Mouse (Mus musculus): ENCODE results near the gene Plekhg5. TPM values are rescaled to one million over a fixed set of nuclear protein-coding genes. Genes with fewer than 3 reads are reported as not detected.

Plekhg5 gene
- total RNA-seq, 2 experiments from 2014 or later = 22.2 to 31.9 TPM

DNA sequence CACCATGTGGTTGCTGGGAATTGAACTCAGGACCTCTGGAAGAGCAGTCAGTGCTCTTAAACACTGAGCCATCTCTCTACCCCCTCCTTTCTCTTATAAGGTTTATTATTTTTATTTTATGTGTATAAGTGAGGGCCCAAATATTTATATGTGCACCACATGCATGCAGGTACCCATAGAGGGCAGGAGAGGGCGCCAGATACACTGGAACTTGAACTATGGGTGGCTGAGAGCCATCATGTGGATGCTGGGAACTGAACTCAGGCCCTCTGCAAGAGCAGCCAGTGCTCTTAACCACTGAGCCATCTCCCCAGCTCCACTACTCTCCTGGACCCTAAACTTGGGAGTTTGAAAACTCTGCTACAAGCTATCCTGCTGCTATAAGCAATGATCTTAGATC lies 71.3 kb downstream of the Plekhg5 start:
- no peak for DNase-seq (ENCODE audit: low spot score in 2 of 2)

DNA sequence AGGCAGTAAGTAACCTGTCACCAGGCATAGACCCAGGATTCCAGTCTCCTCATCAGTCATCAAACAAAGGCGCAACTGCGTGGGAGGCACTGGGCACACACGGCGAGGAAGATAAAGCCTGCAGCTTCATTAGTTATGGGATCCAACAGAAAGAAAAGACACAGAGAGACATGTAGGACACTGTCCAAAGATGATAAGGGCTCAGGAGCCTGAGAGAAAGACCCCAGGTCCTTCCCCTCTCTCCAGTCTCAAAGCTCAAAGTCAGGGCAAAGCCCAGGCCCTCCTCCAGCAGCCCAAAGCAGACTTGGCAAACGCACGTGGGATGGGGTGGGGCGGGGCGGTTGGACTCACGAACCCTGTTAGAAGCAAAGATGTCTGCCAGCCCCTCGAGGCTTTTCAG lies 73.2 kb downstream of the Plekhg5 start:
- no peak for DNase-seq (ENCODE audit: low spot score in 2 of 2)

DNA sequence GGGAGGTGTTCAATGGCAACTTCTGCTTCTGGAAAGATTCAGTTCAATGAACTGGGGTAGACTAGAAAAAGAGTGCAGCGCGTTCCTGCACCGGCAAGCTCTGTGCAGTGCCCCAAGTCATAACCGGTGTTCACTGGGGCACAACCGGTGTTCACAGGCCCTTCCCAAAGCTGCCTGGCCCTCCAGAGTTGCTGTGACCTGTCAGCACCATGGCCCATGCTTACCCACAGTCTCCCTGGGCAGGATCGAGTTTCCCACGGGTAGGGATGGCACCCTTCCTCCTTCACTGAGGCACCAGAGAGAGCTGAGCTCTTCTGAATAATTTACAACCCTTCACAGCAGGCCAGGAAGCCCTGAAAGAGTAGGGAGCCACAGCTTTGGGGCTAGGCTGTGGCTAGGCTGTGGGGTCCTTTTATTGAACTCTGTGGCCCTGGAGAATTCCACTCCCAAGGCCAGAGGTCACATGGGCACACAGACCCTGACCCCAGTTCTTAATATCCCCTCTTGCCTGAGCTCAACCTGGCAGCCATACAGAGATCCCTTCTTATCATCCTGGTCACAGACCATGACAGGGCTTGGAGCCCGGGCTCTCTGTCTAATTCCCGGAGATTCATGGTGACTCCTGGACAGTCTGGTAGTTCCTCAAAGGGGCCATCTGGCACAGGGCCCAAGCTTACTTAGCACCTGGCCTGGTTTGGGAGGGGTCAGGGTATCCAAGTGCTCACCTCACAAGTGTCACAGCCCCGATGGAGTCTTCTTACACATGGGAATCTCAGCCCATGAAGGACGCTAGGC lies 73.9 kb downstream of the Plekhg5 start:
- no peak for DNase-seq (ENCODE audit: low spot score in 2 of 2)

DNA sequence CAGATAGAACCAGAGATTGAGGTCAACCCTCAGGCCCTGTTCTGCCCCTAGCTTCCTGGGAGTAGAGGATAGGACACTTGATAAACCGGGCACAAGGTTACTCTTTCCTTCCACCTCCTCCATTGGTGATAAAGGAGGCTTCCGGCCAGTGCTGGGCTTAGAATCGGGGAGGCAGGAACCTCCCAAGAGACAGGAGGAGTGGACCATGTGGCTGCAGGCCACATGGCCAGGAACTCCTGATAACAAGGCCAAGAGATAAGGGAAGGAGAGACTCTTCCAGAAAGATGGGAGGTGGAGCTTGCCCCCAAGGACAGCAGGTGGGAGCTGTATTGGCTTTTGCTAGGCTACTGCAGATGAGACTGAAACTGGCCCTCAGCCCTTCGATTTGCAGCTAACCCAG lies 78.2 kb downstream of the Plekhg5 start:
- DNase-seq (ENCODE audit: low spot score in 2 of 2) = no peak

DNA sequence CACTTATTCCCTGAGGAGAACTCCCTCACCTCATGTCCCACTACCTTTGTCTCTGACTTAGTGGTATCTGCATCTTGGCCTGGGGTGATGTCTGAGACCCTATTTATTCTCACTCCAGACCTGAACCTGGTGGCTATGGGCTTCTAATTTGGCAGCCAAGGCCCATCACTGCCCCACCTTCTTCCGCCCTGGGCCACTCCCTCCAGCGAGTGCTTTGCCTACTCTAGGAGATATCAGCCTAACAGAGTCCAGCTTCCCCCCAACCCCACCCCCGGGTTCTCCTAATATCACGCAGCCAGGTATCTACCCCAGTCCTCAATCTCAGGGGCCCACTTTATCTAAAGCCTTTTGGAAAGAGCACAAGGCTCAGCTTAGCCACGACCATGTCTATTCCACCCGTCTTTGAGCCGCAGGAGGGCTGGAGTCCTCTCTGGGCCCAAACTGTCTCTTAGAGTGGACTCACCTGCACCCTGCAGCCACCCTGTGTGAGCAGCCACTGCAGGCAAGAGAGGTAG lies 79.2 kb downstream of the Plekhg5 start:
- DNase-seq (ENCODE audit: low spot score in 2 of 2) = no peak

DNA sequence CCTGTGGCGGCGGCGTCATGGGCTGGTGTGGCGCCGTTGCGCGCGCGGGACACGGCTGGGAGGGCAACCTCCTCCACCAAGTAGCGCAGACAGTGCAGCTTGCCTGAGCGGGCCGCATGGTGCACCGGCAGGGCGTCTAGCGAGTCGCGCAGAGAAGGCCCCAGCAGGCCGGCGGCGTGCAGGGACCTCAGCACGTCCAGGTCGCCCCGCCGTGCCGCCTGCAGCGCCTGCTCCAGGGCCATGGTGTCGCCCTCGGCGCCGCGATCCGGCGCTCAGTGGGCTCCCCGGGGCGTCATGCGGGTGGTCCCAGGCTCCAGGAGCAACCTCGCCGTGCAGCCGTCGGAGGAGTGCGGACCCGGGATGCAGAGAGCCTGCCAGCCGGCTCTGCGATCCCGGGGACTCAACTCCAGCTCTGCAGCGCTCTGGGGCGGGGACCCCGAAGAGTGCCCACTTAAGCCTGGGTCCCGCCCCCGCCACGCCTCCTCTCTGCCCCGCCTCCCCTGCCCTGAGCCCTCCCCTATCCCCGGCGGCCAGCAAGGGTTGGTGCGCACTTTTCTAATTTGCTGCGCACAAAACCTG lies 79.8 kb downstream of the Plekhg5 start, which contains the start of gene Espn:
Espn (minus strand) TSS at position 406 of the 579 bp plus-strand sequence.
- peak in 1 of 2 experiments; percentile 48 for DNase-seq (ENCODE audit: low spot score in 2 of 2)

DNA sequence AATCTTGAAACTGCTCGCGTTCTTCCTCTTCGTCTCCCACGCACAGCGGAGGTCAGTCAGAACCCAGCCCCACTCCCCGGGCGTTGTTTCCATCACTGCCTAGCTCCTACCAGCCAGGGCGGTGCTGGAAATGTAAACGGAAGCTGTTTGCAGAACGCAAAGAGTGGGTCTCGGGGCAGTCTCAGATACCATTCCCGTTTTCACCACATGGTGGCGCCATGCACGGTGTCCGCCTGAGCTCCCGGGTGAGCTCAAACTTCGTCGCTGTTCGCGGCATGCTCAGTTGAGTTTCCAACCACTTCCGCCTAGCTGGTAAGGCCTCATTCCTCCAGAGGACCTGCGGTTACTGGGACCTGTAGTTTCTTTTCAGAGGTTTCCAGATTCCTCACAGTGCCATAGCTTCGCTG lies 81.5 kb downstream of the Plekhg5 start:
- DNase-seq (ENCODE audit: low spot score in 2 of 2) = peak; percentile 75 to 84

DNA sequence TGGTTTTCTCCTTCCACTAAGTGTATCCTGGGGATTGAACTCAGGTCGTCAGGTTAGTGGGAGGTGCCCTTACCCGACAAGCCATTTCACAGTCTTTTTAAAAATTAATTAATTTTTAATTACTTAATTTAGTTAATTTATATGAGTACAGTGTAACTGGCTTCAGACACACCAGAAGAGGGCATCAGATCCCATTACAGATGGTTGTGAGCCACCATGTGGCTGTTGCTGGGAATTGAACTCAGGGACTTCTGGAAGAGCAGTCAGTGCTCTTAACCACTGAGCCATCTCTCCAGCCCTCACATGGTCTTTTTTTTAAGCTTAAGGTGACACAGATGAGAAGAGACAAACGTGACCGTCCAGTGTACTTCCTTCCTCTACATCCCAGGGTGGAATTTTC lies 82.7 kb downstream of the Plekhg5 start:
- DNase-seq (ENCODE audit: low spot score in 2 of 2) = no peak

DNA sequence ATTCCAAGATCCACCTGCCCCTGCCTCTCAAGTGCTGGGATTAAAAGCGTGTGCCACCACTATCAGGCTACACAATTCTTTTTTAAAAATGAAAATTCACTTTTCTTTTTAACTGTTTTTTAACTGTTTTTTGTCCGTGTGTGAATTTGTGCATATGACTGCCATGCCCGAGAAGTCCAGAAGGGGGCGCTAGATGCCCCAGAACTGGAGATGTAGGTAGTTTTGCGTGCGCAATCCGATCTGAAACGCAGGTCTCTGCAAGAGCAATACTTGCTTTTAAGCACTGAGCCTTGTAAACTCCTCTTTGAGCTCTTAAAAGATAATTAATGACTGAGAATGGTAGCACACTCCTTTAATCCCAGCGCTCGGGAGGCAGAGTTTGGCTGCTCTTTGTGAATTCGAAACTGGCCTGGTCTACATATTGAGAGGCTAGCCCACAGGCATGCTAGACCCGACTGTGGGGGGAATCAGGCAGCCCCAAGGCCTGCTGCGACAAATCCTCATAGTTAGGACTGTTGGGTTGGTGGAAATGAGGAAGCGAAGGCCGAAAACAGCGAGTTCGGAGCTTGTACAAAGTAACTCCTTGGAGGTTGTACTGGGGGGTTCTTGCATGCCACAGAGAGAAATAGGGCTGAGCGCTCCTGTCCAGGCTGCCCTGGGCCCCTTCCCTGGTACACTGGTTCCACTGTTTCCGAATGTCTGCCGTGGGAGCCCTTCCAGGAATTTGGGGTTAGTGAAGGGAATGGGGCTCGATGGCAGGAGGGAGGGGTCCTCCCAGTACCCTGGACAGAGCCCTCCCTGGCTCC lies 85.7 kb downstream of the Plekhg5 start:
- DNase-seq (ENCODE audit: low spot score in 2 of 2) = no peak

DNA sequence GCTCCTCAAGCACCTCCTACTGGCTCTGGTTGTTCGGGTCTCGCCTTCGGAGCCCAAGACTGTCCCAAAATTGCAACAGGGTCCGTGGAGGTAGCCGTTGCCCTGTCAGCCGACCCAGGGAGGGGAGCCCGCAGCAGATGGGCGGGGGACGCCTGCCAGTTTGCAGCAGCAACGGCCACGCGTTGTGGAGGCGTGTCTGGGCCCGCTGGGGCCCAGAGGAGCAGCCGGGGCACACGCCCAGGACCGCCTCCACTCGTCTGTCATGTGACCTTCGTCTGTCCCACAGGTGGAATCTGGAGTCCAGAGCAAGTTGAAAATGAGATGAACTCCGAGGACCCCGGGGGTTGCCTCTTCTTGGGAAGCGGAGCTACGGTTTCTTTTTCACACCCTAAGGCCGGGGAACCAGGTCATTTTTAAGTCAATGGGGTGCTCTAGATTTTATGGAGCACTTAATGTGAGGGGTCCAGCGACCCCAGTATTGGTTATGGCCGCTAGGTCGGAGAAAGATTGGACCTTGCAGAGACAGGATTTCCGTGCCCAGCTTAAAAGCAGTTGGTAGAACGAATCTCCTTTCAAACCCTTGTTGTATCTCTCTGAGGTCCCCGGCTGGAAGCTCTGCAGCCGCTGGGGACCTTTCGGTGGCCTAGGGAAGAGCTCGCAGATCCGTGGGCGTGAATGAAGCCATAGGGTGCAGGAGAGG lies 86.4 kb downstream of the Plekhg5 start, which contains the start of gene Hes2:
Hes2 (plus strand) TSS at position 283 of the 700 bp plus-strand sequence.
- no peak for DNase-seq (ENCODE audit: low spot score in 2 of 2)

DNA sequence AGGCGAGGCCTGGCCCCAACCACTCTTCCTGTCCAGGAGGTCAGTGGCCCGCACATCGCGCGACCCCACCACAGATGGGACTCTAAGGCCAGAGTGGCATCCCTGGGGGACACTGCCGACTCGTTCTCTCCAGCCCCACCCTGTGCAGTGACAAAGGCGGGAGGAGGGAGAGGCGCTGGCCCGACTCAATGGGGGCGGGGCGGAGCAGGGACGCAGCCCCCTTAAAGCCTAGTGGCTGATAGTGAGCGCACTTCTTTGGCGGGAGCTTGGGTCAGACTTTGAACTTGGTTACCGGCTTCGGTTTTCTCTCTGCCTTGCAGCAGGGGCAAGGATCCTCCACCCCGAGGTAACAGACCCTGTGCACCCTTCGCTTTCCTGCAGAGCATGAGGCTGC lies 87.0 kb downstream of the Plekhg5 start:
- no peak for DNase-seq (ENCODE audit: low spot score in 2 of 2)

DNA sequence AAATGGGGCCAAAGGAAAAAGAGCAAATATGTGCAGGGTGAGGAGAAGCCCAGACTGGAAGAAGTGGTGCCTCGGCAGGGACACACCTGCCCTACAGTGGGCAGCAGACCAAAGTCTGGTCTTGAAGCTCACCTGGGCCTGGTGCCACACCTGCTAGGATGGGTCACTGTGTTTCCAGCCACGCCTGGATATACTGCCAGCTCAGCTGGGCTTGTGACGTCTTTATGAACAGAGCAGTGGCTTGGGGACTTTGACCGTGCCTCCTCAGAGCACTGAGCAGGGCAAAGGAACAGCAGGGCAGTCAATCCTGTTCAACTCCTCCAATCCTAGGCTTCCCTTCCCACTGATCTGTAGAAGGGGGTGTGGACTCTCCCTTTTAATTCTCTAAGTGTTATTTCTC lies 88.5 kb downstream of the Plekhg5 start:
- no peak for DNase-seq (ENCODE audit: low spot score in 2 of 2)

DNA sequence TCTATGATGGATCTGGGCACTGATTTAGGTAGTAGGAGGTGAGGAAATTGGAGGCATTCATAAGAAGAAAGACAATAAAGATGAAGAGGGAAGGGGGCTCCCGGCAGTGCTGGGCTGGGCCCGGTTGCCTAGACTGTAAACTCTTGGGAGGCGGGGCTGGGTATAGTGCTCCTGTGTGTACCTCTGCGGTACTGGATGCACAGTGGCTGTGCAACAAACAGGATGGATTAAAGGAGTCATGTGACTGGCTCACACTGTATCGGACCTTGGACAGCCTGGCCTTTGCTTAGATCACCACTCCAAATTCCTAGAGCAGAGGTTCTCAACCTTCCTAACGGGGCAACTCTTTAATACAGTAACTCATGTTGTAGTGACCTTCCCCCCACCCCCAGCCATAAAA lies 89.3 kb downstream of the Plekhg5 start:
- no peak for DNase-seq (ENCODE audit: low spot score in 2 of 2)

DNA sequence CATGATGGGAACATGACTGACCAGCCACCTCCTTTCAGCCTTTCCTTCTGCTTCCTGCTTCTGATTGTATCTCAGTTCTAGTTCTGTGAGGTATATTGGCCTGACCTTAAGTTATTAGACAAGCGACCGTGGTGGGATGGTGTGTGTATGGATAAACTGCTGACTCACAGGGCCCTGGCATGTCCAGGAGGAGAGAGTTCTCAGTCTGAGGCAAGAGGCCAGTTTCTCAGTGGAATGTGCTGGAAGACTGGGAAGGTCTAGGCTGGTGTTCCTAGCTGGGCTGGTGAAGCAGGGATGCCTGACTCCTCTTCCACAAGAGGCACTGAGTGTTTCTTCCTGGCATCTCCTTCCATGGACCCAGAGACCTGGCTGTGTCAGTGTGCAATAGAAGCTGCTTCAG lies 90.5 kb downstream of the Plekhg5 start:
- DNase-seq (ENCODE audit: low spot score in 2 of 2) = no peak

Other genes starting within 250 kb of the Plekhg5 start
- 100 to 1,000 TPM in 1 of 2 experiments, 10 to 100 TPM in 1; 87.9 to 105 TPM for gene Camta1, start 210.6 kb upstream of the Plekhg5 start, total RNA-seq (2021)
- gene Dnajc11, start 138.8 kb upstream of the Plekhg5 start, total RNA-seq (2021) = 10 to 100 TPM; 60.8 to 81.1 TPM
- gene Thap3, start 83.5 kb upstream of the Plekhg5 start, total RNA-seq (2021) = 10 to 100 TPM; 45.3 to 48.9 TPM
- gene Phf13, start 76.2 kb upstream of the Plekhg5 start, total RNA-seq (2021) = 10 to 100 TPM; 13.9 to 16.1 TPM
- 10 to 100 TPM; 37.2 to 38.9 TPM for gene Klhl21, start 63.7 kb upstream of the Plekhg5 start, total RNA-seq (2021)
- 1 to 10 TPM; 5.5 to 5.7 TPM for gene Zbtb48, start 44.8 kb upstream of the Plekhg5 start, total RNA-seq (2021)
- gene Tas1r1, start 33.9 kb upstream of the Plekhg5 start, total RNA-seq (2021) = 1 to 10 TPM; 3.0 to 3.5 TPM
- 10 to 100 TPM; 13.2 to 15.1 TPM for gene Nol9, start 33.2 kb upstream of the Plekhg5 start, total RNA-seq (2021)
- 1 to 10 TPM; 1.9 to 2.0 TPM for gene Tnfrsf25, start 43.4 kb downstream of the Plekhg5 start, total RNA-seq (2021)
- gene Espn, start 79.9 kb downstream of the Plekhg5 start, total RNA-seq (2021) = 1 to 10 TPM; 1.5 TPM
- not detected for gene Hes2, start 86.4 kb downstream of the Plekhg5 start, total RNA-seq (2021)
- 10 to 100 TPM; 13.5 to 17.6 TPM for gene Acot7, start 105.6 kb downstream of the Plekhg5 start, total RNA-seq (2021)
- 10 to 100 TPM; 47.5 to 49.4 TPM for gene Gpr153, start 201.7 kb downstream of the Plekhg5 start, total RNA-seq (2021)
- gene Hes3, start 219.2 kb downstream of the Plekhg5 start, total RNA-seq (2021) = not detected
- gene Icmt, start 224.7 kb downstream of the Plekhg5 start, total RNA-seq (2021) = 10 to 100 TPM; 21.3 to 26.0 TPM
- gene Rnf207, start 246.5 kb downstream of the Plekhg5 start, total RNA-seq (2021) = under 1 TPM in 1 of 2 experiments, not detected in 1; 0.32 TPM